Mouse (Mus musculus): Measurements from ENCODE around the gene B9d2. TPM values are rescaled to one million over a fixed set of nuclear protein-coding genes. Genes with fewer than 3 reads are reported as not detected.

The B9d2 gene
- polyA plus RNA-seq, 1 experiment from 2014 or later, result 16.0 TPM

- DNase-seq, result peak; percentile 87
- peak overlapping the region; percentile 93 for H3K4me2 ChIP-seq (ENCODE audit: low read depth, low read length)
- peaks cover 7% of the 10 kb centered on the region for H3K36me3 ChIP-seq (replicated peaks; ENCODE audit: insufficient read depth, low read length)
- ATAC-seq, result peak; percentile 79
- peak overlapping the region; percentile 83 for H3K9ac ChIP-seq (replicated peaks)
- 1% methylated on average over 41 of the region's 52 CpGs for WGBS (ENCODE audit: insufficient replicate concordance)
- no peaks in the 10 kb centered on the region for H3K9me3 ChIP-seq (ENCODE audit: low read length)
- H3K4me1 ChIP-seq (ENCODE audit: insufficient read depth), result peaks cover 27% of the 10 kb centered on the region
- no peaks in the 10 kb centered on the region for H3K27me3 ChIP-seq (ENCODE audit: insufficient read depth, low read length)
- TF ChIP-seq EP300 (IDR thresholded peaks at IDR 0.05; ENCODE audit: low read depth) (peak; percentile 41; the same call in 1 of the 2 replicates), CTCF (IDR thresholded peaks at IDR 0.05; ENCODE audit: low read depth) (0 out of 2 replicates have a peak, but pooled peaks have one; percentile 25)
- peak overlapping the region; percentile 86 for H3K4me3 ChIP-seq (ENCODE audit: low read depth, low read length)
- H3K27ac ChIP-seq (ENCODE audit: low read depth), result peak overlapping the region; percentile 97
These were observed 8.4 kb downstream of the B9d2 start for GRCm38 (mm10) chr7:25688810-25689586.

GRCm38 (mm10) chr7:25689603-25690021, 9.0 kb downstream of the B9d2 start:
- Histone ChIP-seq H3K36me3 (replicated peaks; ENCODE audit: insufficient read depth, low read length) (peaks cover 10% of the 10 kb centered on the region), H3K27ac (ENCODE audit: low read depth) (peak overlapping the region; percentile 97), H3K4me1 (ENCODE audit: insufficient read depth) (peaks cover 22% of the 10 kb centered on the region), H3K4me2 (ENCODE audit: low read depth, low read length) (peak overlapping the region; percentile 93), H3K9ac (replicated peaks) (peak overlapping the region; percentile 83), H3K9me3 (ENCODE audit: low read length) (no peaks in the 10 kb centered on the region), H3K4me3 (ENCODE audit: low read depth, low read length) (peak overlapping the region; percentile 86), H3K27me3 (ENCODE audit: insufficient read depth, low read length) (no peaks in the 10 kb centered on the region)
- DNase-seq (no peak), ATAC-seq (peak; percentile 18)
- peak; percentile 32 for TF ChIP-seq EP300 (IDR thresholded peaks at IDR 0.05; ENCODE audit: low read depth)
- TF ChIP-seq CTCF (IDR thresholded peaks at IDR 0.05; ENCODE audit: low read depth), result no peak
- WGBS (ENCODE audit: insufficient replicate concordance), result 6% methylated on average over 12 of the region's 12 CpGs

- Histone ChIP-seq H3K4me2 (ENCODE audit: low read depth, low read length) (peak overlapping the region; percentile 93), H3K4me1 (ENCODE audit: insufficient read depth) (peaks cover 18% of the 10 kb centered on the region), H3K27ac (ENCODE audit: low read depth) (peak overlapping the region; percentile 97), H3K27me3 (ENCODE audit: insufficient read depth, low read length) (no peaks in the 10 kb centered on the region), H3K4me3 (ENCODE audit: low read depth, low read length) (peak overlapping the region; percentile 86), H3K9me3 (ENCODE audit: low read length) (no peaks in the 10 kb centered on the region), H3K9ac (replicated peaks) (no peak overlapping the region; the same call in 1 of the 2 replicates), H3K36me3 (replicated peaks; ENCODE audit: insufficient read depth, low read length) (peaks cover 14% of the 10 kb centered on the region)
- DNase-seq (no peak), ATAC-seq (no peak)
- 34% methylated on average over 5 of the region's 5 CpGs for WGBS (ENCODE audit: insufficient replicate concordance)
- TF ChIP-seq EP300 (IDR thresholded peaks at IDR 0.05; ENCODE audit: low read depth), result no peak
- TF ChIP-seq CTCF (IDR thresholded peaks at IDR 0.05; ENCODE audit: low read depth), result no peak
These were observed 9.5 kb downstream of the B9d2 start for GRCm38 (mm10) chr7:25690051-25690450.

- no peak for ATAC-seq
- H3K36me3 ChIP-seq (replicated peaks; ENCODE audit: insufficient read depth, low read length), result peaks cover 46% of the 10 kb centered on the region
- H3K9ac ChIP-seq (replicated peaks), result no peak overlapping the region
- no peak overlapping the region for H3K4me3 ChIP-seq (ENCODE audit: low read depth, low read length)
- no peak overlapping the region for H3K27ac ChIP-seq (ENCODE audit: low read depth)
- no peaks in the 10 kb centered on the region for H3K27me3 ChIP-seq (ENCODE audit: insufficient read depth, low read length)
- peaks cover 4% of the 10 kb centered on the region; the same call in 1 of the 2 replicates for H3K4me1 ChIP-seq (ENCODE audit: insufficient read depth)
- WGBS (ENCODE audit: insufficient replicate concordance), result 81% methylated on average over 8 of the region's 8 CpGs
- no peaks in the 10 kb centered on the region for H3K9me3 ChIP-seq (ENCODE audit: low read length)
- no peak for DNase-seq
- H3K4me2 ChIP-seq (ENCODE audit: low read depth, low read length), result no peak overlapping the region
- TF ChIP-seq EP300 (IDR thresholded peaks at IDR 0.05; ENCODE audit: low read depth) (no peak), CTCF (IDR thresholded peaks at IDR 0.05; ENCODE audit: low read depth) (no peak)
These were observed 13.5 kb downstream of the B9d2 start for GRCm38 (mm10) chr7:25694104-25694503.

GRCm38 (mm10) chr7:25699851-25700250, 19.3 kb downstream of the B9d2 start:
- Histone ChIP-seq H3K4me1 (ENCODE audit: insufficient read depth) (peaks cover 10% of the 10 kb centered on the region), H3K27ac (ENCODE audit: low read depth) (no peak overlapping the region), H3K4me3 (ENCODE audit: low read depth, low read length) (no peak overlapping the region), H3K27me3 (ENCODE audit: insufficient read depth, low read length) (no peaks in the 10 kb centered on the region), H3K9me3 (ENCODE audit: low read length) (0 out of 2 replicates have a peak, but pooled peaks cover 7% of the 10 kb centered on the region), H3K9ac (replicated peaks) (no peak overlapping the region), H3K4me2 (ENCODE audit: low read depth, low read length) (no peak overlapping the region), H3K36me3 (replicated peaks; ENCODE audit: insufficient read depth, low read length) (peaks cover 60% of the 10 kb centered on the region)
- DNase-seq, result no peak
- no peak for ATAC-seq
- WGBS (ENCODE audit: insufficient replicate concordance), result 68% methylated on average over 13 of the region's 13 CpGs
- TF ChIP-seq EP300 (IDR thresholded peaks at IDR 0.05; ENCODE audit: low read depth) (no peak), CTCF (IDR thresholded peaks at IDR 0.05; ENCODE audit: low read depth) (no peak)

- no peak for TF ChIP-seq EP300 (IDR thresholded peaks at IDR 0.05; ENCODE audit: low read depth)
- peak; percentile 50 for TF ChIP-seq CTCF (IDR thresholded peaks at IDR 0.05; ENCODE audit: low read depth)
- no peak overlapping the region for H3K9ac ChIP-seq (replicated peaks)
- H3K4me2 ChIP-seq (ENCODE audit: low read depth, low read length), result no peak overlapping the region
- peaks cover 18% of the 10 kb centered on the region for H3K4me1 ChIP-seq (ENCODE audit: insufficient read depth)
- H3K4me3 ChIP-seq (ENCODE audit: low read depth, low read length), result no peak overlapping the region
- 0 out of 2 replicates have a peak, but pooled peaks cover 7% of the 10 kb centered on the region for H3K9me3 ChIP-seq (ENCODE audit: low read length)
- H3K27me3 ChIP-seq (ENCODE audit: insufficient read depth, low read length), result no peaks in the 10 kb centered on the region
- DNase-seq (no peak), ATAC-seq (no peak)
- H3K27ac ChIP-seq (ENCODE audit: low read depth), result no peak overlapping the region
- 84% methylated on average over 12 of the region's 12 CpGs for WGBS (ENCODE audit: insufficient replicate concordance)
- peaks cover 56% of the 10 kb centered on the region for H3K36me3 ChIP-seq (replicated peaks; ENCODE audit: insufficient read depth, low read length)
These were observed 20.2 kb downstream of the B9d2 start for GRCm38 (mm10) chr7:25700732-25701131.

All from liver, postnatal 0 days (tissue).